Mouse (Mus musculus) intestine, embryonic 16.5 days (tissue): ENCODE measurements around the gene Tex264. TPM values are rescaled to one million over a fixed set of nuclear protein-coding genes. Genes with fewer than 3 reads are reported as not detected.

Experiments
- ATAC-seq: fragments of 200-750 bp; cut with Nextera tagmentation; 2 replicates; pipeline ENCODE4 v1.8.0; 2017; ENCODE audit warnings: moderate TSS enrichment, moderate library complexity
- H3K27ac ChIP-seq: fragments of 300-500 bp; sonication (generic); 2 replicates; pipeline ENCODE4 v1.5.1; 2014; ENCODE audit warnings: mild to moderate bottlenecking, low read length
- H3K27me3 ChIP-seq: fragments of 300-500 bp; sonication (generic); replicated peaks from 2 replicates; pipeline ENCODE4 v1.6.1; 2014; ENCODE audit warnings: low read length, control low read depth, mixed read lengths; ENCODE audit not compliant: control insufficient read depth, insufficient read depth
- H3K36me3 ChIP-seq: fragments of 300-500 bp; sonication (generic); 2 replicates; pipeline ENCODE4 v1.6.1; 2014; ENCODE audit warnings: low read length, control low read depth; ENCODE audit not compliant: control insufficient read depth, insufficient read depth
- H3K4me1 ChIP-seq: fragments of 300-500 bp; sonication (generic); 2 replicates; pipeline ENCODE4 v1.6.1; 2014; ENCODE audit warnings: low read length, control low read depth, mixed read lengths; ENCODE audit not compliant: control insufficient read depth, insufficient read depth
- H3K4me2 ChIP-seq: fragments of 300-500 bp; sonication (generic); 2 replicates; pipeline ENCODE4 v1.6.1; 2014; ENCODE audit warnings: low read depth, low read length, control low read depth
- H3K4me3 ChIP-seq: fragments of 300-500 bp; sonication (generic); 2 replicates; pipeline ENCODE4 v1.5.1; 2014; ENCODE audit warnings: mild to moderate bottlenecking, low read length
- H3K9ac ChIP-seq: fragments of 300-500 bp; sonication (generic); 2 replicates; pipeline ENCODE4 v1.6.1; 2014; ENCODE audit warnings: low read depth, low read length
- H3K9me3 ChIP-seq: fragments of 300-500 bp; sonication (generic); 2 replicates; pipeline ENCODE4 v1.6.1; 2016; ENCODE audit warnings: low read length, control low read depth; ENCODE audit not compliant: control insufficient read depth
- WGBS: fragments of 180-500 bp; shearing (Covaris S2); extraction: QIAGEN DNeasy Blood & Tissue Kit; methylation state at CpG from one replicate; pipeline ENCODE4 v1.1.7; 2014; 5-methylcytosine and 5-hydroxymethylcytosine counted together
- polyA plus RNA-seq: library from polyadenylated mRNA; unstranded; fragments of >200 nt; fragmentation: Nextera tagmentation; extraction: Ambion mirVana; gene quantifications from 2 replicates; pipeline ENCODE4 v1.2.1, GENCODE M21; 2015

Gene Tex264
- polyA plus RNA-seq, 1 experiment from 2014 or later = 66.4 TPM

DNA sequence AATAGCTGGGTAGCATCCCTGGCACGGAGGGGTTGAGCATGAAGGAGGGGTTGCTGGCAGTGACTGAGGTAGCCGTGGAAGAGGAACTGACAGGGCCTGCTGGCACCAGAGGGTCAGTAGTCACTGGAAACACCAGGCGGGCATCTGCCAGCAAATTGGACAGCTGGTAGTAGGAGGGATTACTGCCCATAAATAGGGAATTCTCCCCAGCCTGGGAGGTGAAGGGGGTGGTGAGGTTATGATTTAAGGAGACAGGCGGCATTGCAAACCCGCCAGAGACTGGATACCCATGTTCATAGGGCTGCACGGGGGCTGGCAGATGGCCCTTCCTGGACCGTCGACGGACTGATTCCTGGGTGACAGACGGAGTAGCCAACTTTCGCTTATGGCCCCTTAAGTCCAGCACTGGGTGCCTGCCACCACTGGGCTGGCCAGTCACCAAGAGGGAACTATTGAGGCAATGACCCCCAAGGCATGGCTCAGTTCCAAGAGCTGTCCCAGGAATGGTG lies 7.3 kb upstream of the Tex264 start:
- no peak overlapping the region for H3K4me3 ChIP-seq
- H3K9me3 ChIP-seq = no peaks in the 10 kb centered on the region
- no peaks in the 10 kb centered on the region for H3K27me3 ChIP-seq
- H3K4me1 ChIP-seq = no peaks in the 10 kb centered on the region
- WGBS = 94% methylated on average over 11 of the region's 11 CpGs
- 0 out of 2 replicates have a peak, but pooled peaks cover 4% of the 10 kb centered on the region for H3K36me3 ChIP-seq
- no peak for ATAC-seq
- H3K9ac ChIP-seq = no peak overlapping the region
- no peak overlapping the region for H3K4me2 ChIP-seq
- no peak overlapping the region for H3K27ac ChIP-seq

DNA sequence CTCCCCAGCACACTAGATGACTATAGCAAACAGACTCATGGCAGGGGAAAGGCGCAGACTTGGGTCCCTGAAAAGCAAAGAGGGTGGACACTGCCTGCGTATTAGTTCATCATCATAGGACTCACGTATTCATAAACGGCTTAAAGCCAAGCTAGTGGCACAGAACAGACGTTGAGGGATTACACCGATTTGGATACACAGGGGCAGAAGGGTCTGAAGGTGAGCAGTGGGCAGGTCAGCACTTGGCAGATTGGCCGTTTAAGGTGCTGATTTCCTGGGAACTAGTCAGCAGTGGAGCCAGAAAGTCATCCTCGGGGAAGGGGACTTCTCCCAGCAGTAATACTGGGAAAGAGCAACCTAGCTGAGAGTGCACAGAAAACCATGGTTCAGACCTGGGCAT lies 3.1 kb upstream of the Tex264 start:
- H3K36me3 ChIP-seq = 0 out of 2 replicates have a peak, but pooled peaks cover 4% of the 10 kb centered on the region
- H3K27ac ChIP-seq = no peak overlapping the region
- H3K4me2 ChIP-seq = no peak overlapping the region
- WGBS = 80% methylated on average over 8 of the region's 8 CpGs
- no peaks in the 10 kb centered on the region for H3K27me3 ChIP-seq
- no peak overlapping the region for H3K9ac ChIP-seq
- no peak for ATAC-seq
- H3K4me3 ChIP-seq = no peak overlapping the region
- H3K4me1 ChIP-seq = peaks cover 14% of the 10 kb centered on the region; the same call in 1 of the 2 replicates
- no peaks in the 10 kb centered on the region for H3K9me3 ChIP-seq

DNA sequence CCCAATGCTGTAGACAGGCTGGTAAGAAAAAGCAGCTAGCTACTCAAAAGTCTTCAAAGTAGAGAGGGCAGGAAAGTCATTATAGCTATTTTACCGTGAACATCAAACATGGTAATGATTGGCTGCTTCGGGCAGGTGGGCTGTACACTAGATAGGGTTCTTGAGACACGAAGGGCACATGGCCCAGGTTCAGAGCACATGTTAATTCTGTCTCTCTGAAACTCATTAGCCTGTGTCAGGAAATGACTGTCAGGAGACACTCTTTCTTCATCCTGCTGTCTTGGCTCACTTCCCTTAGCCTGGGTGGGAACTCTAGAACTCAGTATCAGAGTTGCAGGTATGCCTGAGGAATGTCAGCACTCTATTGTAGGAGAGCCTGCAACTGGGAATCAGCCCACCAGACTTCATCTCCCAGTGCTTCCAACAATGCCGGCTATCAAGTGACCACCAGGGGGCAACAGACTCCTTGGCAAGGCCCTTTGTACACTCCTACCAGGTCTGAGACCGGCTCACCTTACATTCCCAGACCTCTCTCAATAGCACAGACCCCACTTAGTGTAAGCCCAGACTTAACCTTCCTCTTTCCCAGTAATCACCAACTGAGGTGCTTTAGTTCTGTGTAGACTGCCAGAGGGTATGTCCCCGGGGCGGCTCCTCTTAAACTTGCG lies 1.4 kb upstream of the Tex264 start:
- peak overlapping the region; percentile 25; the same call in 1 of the 2 replicates for H3K4me2 ChIP-seq
- H3K27ac ChIP-seq = no peak overlapping the region
- no peak overlapping the region; the same call in 1 of the 2 replicates for H3K9ac ChIP-seq
- no peaks in the 10 kb centered on the region for H3K9me3 ChIP-seq
- H3K4me3 ChIP-seq = no peak overlapping the region
- peaks cover 14% of the 10 kb centered on the region; the same call in 1 of the 2 replicates for H3K4me1 ChIP-seq
- no peaks in the 10 kb centered on the region for H3K36me3 ChIP-seq
- 30% methylated on average over 8 of the region's 8 CpGs for WGBS
- ATAC-seq = peak; percentile 29; the same call in 1 of the 2 replicates
- H3K27me3 ChIP-seq = no peaks in the 10 kb centered on the region

DNA sequence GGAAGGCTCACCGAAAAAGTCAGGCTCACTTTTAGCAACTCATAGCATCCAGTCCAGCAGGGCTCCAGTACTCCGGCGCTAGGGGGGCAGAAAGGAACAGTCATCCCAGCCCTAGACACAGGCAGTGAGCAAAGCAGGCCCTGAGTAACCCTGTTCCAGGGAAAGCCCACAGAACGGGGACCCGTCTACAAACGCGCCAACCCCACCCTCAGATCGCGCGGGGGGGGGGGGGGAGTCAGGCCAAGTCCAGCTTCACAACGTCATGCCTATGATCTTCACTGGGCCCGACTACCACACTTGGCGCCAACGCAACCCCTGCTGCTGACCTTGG lies 844 bp downstream of the Tex264 start:
- Histone ChIP-seq H3K4me1 (peaks cover 14% of the 10 kb centered on the region; the same call in 1 of the 2 replicates), H3K27me3 (no peaks in the 10 kb centered on the region), H3K4me3 (peak overlapping the region; percentile 89), H3K9ac (peak overlapping the region; percentile 87), H3K4me2 (peak overlapping the region; percentile 88), H3K9me3 (no peaks in the 10 kb centered on the region), H3K27ac (peak overlapping the region; percentile 91), H3K36me3 (peaks cover 1% of the 10 kb centered on the region)
- peak; percentile 13; the same call in 1 of the 2 replicates for ATAC-seq
- 4% methylated on average over 13 of the region's 14 CpGs for WGBS

DNA sequence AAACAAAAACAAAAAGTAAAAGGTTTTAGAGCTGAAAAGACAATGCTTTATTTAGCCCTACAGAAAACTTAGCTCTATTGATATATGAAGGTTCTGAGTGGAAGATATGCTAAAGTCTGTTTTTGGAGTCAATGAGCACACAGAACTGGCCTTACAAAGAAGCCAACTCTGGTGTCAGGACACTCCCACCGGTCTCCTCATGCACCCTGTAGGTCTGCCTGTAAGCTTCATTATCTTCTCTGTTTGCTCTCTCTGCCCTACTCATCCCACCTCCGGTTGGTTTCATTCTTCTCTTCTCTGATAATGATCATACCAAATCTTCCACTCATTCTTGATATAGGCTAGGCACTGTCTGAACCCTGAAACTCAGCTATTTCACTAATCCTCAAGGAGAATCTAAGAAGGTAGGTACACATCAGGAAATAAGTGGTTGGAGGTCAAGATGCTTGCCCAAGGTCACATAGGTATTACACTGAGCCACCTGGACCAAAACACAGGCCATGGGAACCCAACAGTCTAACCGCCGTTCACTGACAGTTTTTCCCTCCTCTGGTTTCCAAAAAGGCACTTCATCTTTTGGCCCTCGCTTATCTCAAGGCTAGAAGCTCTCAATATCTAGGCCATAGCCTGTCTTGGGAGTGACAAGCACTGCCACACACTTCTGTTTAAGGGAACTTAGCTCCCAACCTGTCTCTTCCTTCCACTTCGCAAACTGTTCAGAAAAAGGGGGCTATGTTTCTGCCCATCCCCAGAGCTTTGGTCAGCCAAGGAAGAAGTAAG lies 1.4 kb downstream of the Tex264 start:
- WGBS = 78% methylated on average over 6 of the region's 6 CpGs
- peak overlapping the region; percentile 89 for H3K4me3 ChIP-seq
- H3K27me3 ChIP-seq = no peaks in the 10 kb centered on the region
- H3K4me2 ChIP-seq = peak overlapping the region; percentile 88
- H3K36me3 ChIP-seq = peaks cover 5% of the 10 kb centered on the region
- no peak overlapping the region for H3K27ac ChIP-seq
- peak overlapping the region; percentile 87 for H3K9ac ChIP-seq
- ATAC-seq = no peak
- H3K4me1 ChIP-seq = peaks cover 14% of the 10 kb centered on the region; the same call in 1 of the 2 replicates
- no peaks in the 10 kb centered on the region for H3K9me3 ChIP-seq

DNA sequence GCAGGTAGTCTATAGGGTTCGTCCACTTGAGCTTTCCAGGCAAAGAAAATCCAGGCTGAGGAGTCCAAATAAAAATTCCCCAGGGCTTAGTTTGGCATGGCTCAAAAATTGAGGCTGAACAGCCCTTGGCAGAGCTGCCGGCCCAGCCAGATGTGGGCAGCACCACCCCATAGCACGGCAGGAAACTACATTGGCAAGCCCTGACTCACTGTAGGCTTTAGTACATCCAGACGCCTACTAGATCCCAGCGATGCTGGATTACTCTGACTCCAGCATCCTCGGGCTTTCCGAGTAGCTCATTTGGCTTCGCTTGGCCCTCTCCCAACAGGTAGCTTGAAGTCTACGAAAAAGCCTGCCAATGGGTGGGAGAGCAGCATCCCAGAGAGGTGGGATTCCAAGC lies 4.7 kb downstream of the Tex264 start:
- H3K9ac ChIP-seq = no peak overlapping the region
- H3K36me3 ChIP-seq = peaks cover 5% of the 10 kb centered on the region
- H3K27me3 ChIP-seq = no peaks in the 10 kb centered on the region
- H3K27ac ChIP-seq = no peak overlapping the region
- H3K4me3 ChIP-seq = no peak overlapping the region
- ATAC-seq = no peak
- WGBS = 89% methylated on average over 9 of the region's 9 CpGs
- no peak overlapping the region for H3K4me2 ChIP-seq
- H3K4me1 ChIP-seq = peaks cover 9% of the 10 kb centered on the region; the same call in 1 of the 2 replicates
- no peaks in the 10 kb centered on the region for H3K9me3 ChIP-seq

DNA sequence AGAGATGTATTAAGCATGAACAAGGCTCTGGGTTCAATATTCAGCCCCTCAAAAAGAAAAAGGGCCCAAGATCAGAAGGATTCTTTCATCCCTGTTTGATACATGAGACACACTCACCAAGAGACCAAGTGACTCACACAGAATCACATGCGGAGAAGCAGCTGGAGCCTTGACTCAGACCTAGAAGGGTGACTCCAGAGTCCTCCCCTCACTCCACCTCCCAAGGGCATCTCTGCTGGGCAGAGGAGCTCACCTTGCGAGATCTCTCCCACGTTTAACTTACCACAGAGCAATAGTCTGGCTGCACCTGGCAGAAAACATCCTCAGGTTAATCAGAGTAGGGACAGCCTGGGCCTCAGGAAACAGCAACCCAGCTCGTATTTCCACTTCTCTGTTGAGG lies 7.5 kb downstream of the Tex264 start:
- Histone ChIP-seq H3K4me2 (no peak overlapping the region), H3K36me3 (peaks cover 5% of the 10 kb centered on the region), H3K4me1 (no peaks in the 10 kb centered on the region), H3K4me3 (no peak overlapping the region), H3K27me3 (no peaks in the 10 kb centered on the region), H3K9ac (no peak overlapping the region), H3K9me3 (no peaks in the 10 kb centered on the region), H3K27ac (no peak overlapping the region)
- WGBS = 79% methylated on average over 4 of the region's 4 CpGs
- ATAC-seq = no peak

DNA sequence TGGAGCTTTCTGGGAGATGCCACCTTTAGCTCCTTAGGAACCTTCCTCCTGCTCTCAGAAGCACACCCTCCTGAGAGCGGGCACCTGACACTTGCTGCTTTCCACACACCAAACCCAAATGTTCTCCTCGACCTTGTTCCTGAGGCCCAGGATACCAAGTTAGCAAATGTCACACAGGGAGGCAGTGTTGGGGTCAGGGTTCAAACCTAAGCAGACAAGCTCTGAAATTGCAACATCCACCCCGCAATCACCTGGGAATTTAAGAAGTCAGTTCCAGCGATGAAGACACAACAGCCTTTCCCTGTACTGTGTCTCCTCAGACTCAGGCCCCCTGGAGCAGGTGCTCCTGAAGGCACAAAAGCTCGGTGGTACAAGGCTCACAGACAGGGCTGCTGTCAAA lies 8.0 kb downstream of the Tex264 start:
- Histone ChIP-seq H3K9me3 (no peaks in the 10 kb centered on the region), H3K4me2 (no peak overlapping the region), H3K27me3 (no peaks in the 10 kb centered on the region), H3K4me1 (no peaks in the 10 kb centered on the region), H3K4me3 (no peak overlapping the region), H3K36me3 (peaks cover 5% of the 10 kb centered on the region), H3K9ac (no peak overlapping the region), H3K27ac (no peak overlapping the region)
- WGBS = 83% methylated on average over 5 of the region's 5 CpGs
- ATAC-seq = no peak

DNA sequence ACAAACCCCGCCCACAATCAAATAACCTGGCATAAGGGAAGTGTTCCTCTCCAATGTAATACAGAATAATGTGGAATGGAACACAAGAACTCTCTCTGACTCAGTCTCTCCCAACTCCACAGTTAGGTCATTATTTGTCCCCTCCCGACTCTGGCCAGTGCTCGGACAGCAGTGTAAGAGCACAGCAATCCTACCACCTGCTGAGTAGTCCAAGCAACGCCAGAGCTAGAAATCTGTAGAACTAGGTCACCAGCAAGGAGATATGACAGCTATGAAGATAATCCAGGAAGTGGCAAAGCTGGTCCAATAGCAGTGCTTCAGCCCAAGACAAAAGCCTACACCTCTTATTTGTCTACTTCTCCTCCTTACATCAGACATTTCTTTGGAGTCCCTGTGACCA lies 9.2 kb downstream of the Tex264 start:
- ATAC-seq = no peak
- H3K27me3 ChIP-seq = no peaks in the 10 kb centered on the region
- no peak overlapping the region for H3K4me2 ChIP-seq
- H3K4me1 ChIP-seq = no peaks in the 10 kb centered on the region
- no peaks in the 10 kb centered on the region for H3K9me3 ChIP-seq
- peaks cover 10% of the 10 kb centered on the region for H3K36me3 ChIP-seq
- H3K27ac ChIP-seq = no peak overlapping the region
- no peak overlapping the region for H3K9ac ChIP-seq
- WGBS = 78% methylated on average over 4 of the region's 4 CpGs
- H3K4me3 ChIP-seq = no peak overlapping the region
